Mouse (Mus musculus) ES-Bruce4 (cell line): Measurements from ENCODE around the gene Prr9. TPM values are rescaled to one million over a fixed set of nuclear protein-coding genes. Genes with fewer than 3 reads are reported as not detected.

Experiments
- H3K27ac ChIP-seq: 2 replicates; pipeline ENCODE4 v1.5.1; 2012; ENCODE audit warnings: low read length, inconsistent platforms; ENCODE audit not compliant: insufficient read depth
- H3K27me3 ChIP-seq: 2 replicates; pipeline ENCODE4 v1.6.1; 2012; ENCODE audit warnings: mild to moderate bottlenecking, low read length, inconsistent platforms; ENCODE audit not compliant: control insufficient read depth, poor library complexity, insufficient read depth, severe bottlenecking
- H3K36me3 ChIP-seq: 2 replicates; pipeline ENCODE4 v1.6.1; 2012; ENCODE audit warnings: inconsistent platforms, mild to moderate bottlenecking, low read length, moderate library complexity; ENCODE audit not compliant: control insufficient read depth, poor library complexity, insufficient read depth, severe bottlenecking
- H3K4me1 ChIP-seq: one replicate; pipeline ENCODE4 v1.8.1; 2011; ENCODE audit warnings: low read length; ENCODE audit not compliant: control insufficient read depth, insufficient read depth
- H3K4me3 ChIP-seq: 2 replicates; pipeline ENCODE4 v1.5.1; 2011; ENCODE audit warnings: low read depth, mild to moderate bottlenecking, low read length
- H3K9ac ChIP-seq: 2 replicates; pipeline ENCODE4 v1.6.1; 2012; ENCODE audit warnings: low read depth, mild to moderate bottlenecking, inconsistent platforms; ENCODE audit not compliant: poor library complexity, severe bottlenecking
- H3K9me3 ChIP-seq: replicated peaks from 2 replicates; pipeline ENCODE4 v1.6.1; 2012; ENCODE audit warnings: mild to moderate bottlenecking, low read length, inconsistent platforms; ENCODE audit not compliant: control insufficient read depth, poor library complexity, insufficient read depth, severe bottlenecking
- CTCF ChIP-seq: IDR thresholded peaks from one replicate; pipeline ENCODE4 v1.8.1; 2011; ENCODE audit warnings: low read depth, low read length
- EP300 ChIP-seq: IDR thresholded peaks from 2 replicates; pipeline ENCODE4 v1.6.1; 2011; ENCODE audit warnings: low read depth, low read length; ENCODE audit not compliant: insufficient read depth
- POLR2A ChIP-seq: IDR thresholded peaks from one replicate; pipeline ENCODE4 v1.8.1; 2011; ENCODE audit warnings: low read length; ENCODE audit not compliant: insufficient read depth
- polyA plus RNA-seq: library from polyadenylated mRNA; stranded (reverse); fragments of >200 nt; gene quantifications from 2 replicates; pipeline ENCODE4 v1.2.4, GENCODE M21; 2011; ENCODE audit warnings: low read depth; ENCODE audit not compliant: missing spikeins, insufficient read depth, insufficient read length

The Prr9 gene
- polyA plus RNA-seq, 1 experiment, result not detected

GRCm38 (mm10) chr3:92083042-92083441 is 40.7 kb downstream of the Prr9 start, which contains the start of gene Lor:
Lor (minus strand) TSS chr3:92083142.
- H3K27me3 ChIP-seq, result peaks cover 25% of the 10 kb centered on the region
- TF ChIP-seq POLR2A (no peak), EP300 (no peak), CTCF (no peak)
- no peak within 1 kb of the TSS for H3K27ac ChIP-seq
- H3K36me3 ChIP-seq, result no peaks in the 10 kb centered on the region
- no peaks in the 10 kb centered on the region for H3K4me1 ChIP-seq
- H3K9me3 ChIP-seq, result no peaks in the 10 kb centered on the region
- H3K4me3 ChIP-seq, result no peak within 1 kb of the TSS
- no peak within 1 kb of the TSS for H3K9ac ChIP-seq

- peak overlapping the region; percentile 97 for H3K9ac ChIP-seq
- no peaks in the 10 kb centered on the region for H3K9me3 ChIP-seq
- H3K27me3 ChIP-seq, result peaks cover 26% of the 10 kb centered on the region
- peak overlapping the region; percentile 70 for H3K4me3 ChIP-seq
- no peaks in the 10 kb centered on the region for H3K36me3 ChIP-seq
- no peak overlapping the region for H3K27ac ChIP-seq
- no peak for TF ChIP-seq EP300
- no peaks in the 10 kb centered on the region for H3K4me1 ChIP-seq
These were observed 42.3 kb downstream of the Prr9 start for GRCm38 (mm10) chr3:92081285-92081931.

GRCm38 (mm10) chr3:92080462-92081284 is 43.1 kb downstream of the Prr9 start:
- H3K27me3 ChIP-seq, result peaks cover 26% of the 10 kb centered on the region
- TF ChIP-seq POLR2A, result no peak
- no peak for TF ChIP-seq EP300
- no peak for TF ChIP-seq CTCF
- H3K27ac ChIP-seq, result no peak overlapping the region
- H3K9me3 ChIP-seq, result no peaks in the 10 kb centered on the region
- H3K4me3 ChIP-seq, result peak overlapping the region; percentile 70
- peak overlapping the region; percentile 97 for H3K9ac ChIP-seq
- no peaks in the 10 kb centered on the region for H3K4me1 ChIP-seq
- H3K36me3 ChIP-seq, result no peaks in the 10 kb centered on the region

Other genes starting within 250 kb of the Prr9 start
- not detected in 2 replicates for gene Pglyrp3, start 109.4 kb downstream of the Prr9 start, polyA plus RNA-seq
- 0.34 and 0.38 TPM in 2 replicates for gene Lor, start 40.8 kb downstream of the Prr9 start, polyA plus RNA-seq
- gene Lelp1, start 18.8 kb upstream of the Prr9 start, polyA plus RNA-seq, result not detected in 2 replicates
- 1.4 and 1.7 TPM in 2 replicates for gene Sprr2a1, start 91.9 kb upstream of the Prr9 start, polyA plus RNA-seq
- gene Sprr2a2, start 92.0 kb upstream of the Prr9 start, polyA plus RNA-seq, result 133 and 151 TPM in 2 replicates
- gene Sprr2a3, start 161.5 kb upstream of the Prr9 start, polyA plus RNA-seq, result 36.5 and 39.1 TPM in 2 replicates
- gene Sprr2b, start 192.7 kb upstream of the Prr9 start, polyA plus RNA-seq, result not detected in 2 replicates
- gene Sprr2d, start 215.2 kb upstream of the Prr9 start, polyA plus RNA-seq, result not detected in 2 replicates
- gene Sprr2e, start 228.2 kb upstream of the Prr9 start, polyA plus RNA-seq, result not detected in 2 replicates
- not detected in 2 replicates for gene Sprr2f, start 241.2 kb upstream of the Prr9 start, polyA plus RNA-seq